Mouse (Mus musculus) CH12.LX (cell line): ENCODE measurements around the gene Mdm4. TPM values are rescaled to one million over a fixed set of nuclear protein-coding genes. Genes with fewer than 3 reads are reported as not detected.

Experiments
- DNase-seq: peaks from one replicate; pipeline ENCODE4 v3.0.0-alpha.2; 2013; ENCODE audit errors: extremely low read depth
- H3K27ac ChIP-seq: 2 replicates; pipeline ENCODE4 v1.5.1; 2012; ENCODE audit warnings: low read depth, mild to moderate bottlenecking, control low read depth, moderate library complexity; ENCODE audit not compliant: insufficient read depth
- H3K27me3 ChIP-seq: replicated peaks from 2 replicates; pipeline ENCODE3; 2012; ENCODE audit warnings: inconsistent platforms
- H3K36me3 ChIP-seq, 2 experiments: replicated peaks in 1 of 2; 2 replicates each; pipeline versions ENCODE3 to v1.6.1; 2012; ENCODE audit warnings: inconsistent platforms in 1 of 2, low read length in 1 of 2, mild to moderate bottlenecking in 1 of 2, mixed read lengths in 1 of 2, moderate library complexity in 1 of 2; ENCODE audit not compliant: control insufficient read depth in 1 of 2, insufficient read depth in 1 of 2
- H3K4me1 ChIP-seq, 2 experiments: 2 replicates each; pipeline ENCODE4 v1.6.1; 2012; ENCODE audit warnings: inconsistent platforms in 1 of 2, moderate library complexity in 1 of 2; ENCODE audit not compliant: insufficient read depth in 2 of 2, control insufficient read depth in 1 of 2
- H3K4me2 ChIP-seq: 2 replicates; pipeline ENCODE4 v1.6.1; 2012; ENCODE audit warnings: low read depth, mild to moderate bottlenecking, control low read depth; ENCODE audit not compliant: poor library complexity, insufficient read depth, severe bottlenecking
- H3K4me3 ChIP-seq, 3 experiments: fragments of 150-350 bp in 1 of 3; sonication (generic) in 1 of 3; replicated peaks in 1 of 3; 2 replicates each; pipeline versions ENCODE3 to v1.5.1; 2011 to 2012; ENCODE audit warnings: low read depth in 2 of 3, low read length in 2 of 3, mild to moderate bottlenecking in 2 of 3, moderate library complexity in 2 of 3, control low read depth in 1 of 3, improper control_type of control experiment in 1 of 3, inconsistent platforms in 1 of 3, mixed read lengths in 1 of 3; ENCODE audit not compliant: poor library complexity in 1 of 3
- H3K79me2 ChIP-seq: replicated peaks from 2 replicates; pipeline ENCODE4 v1.6.1; 2012; ENCODE audit warnings: mild to moderate bottlenecking, moderate library complexity; ENCODE audit not compliant: control insufficient read depth, poor library complexity, insufficient read depth, severe bottlenecking; ENCODE audit errors: extremely low read depth
- H3K9ac ChIP-seq: 2 replicates; pipeline ENCODE4 v1.6.1; 2012; ENCODE audit warnings: low read depth, mild to moderate bottlenecking, control low read depth, moderate library complexity; ENCODE audit not compliant: insufficient read depth
- H3K9me3 ChIP-seq: replicated peaks from 2 replicates; pipeline ENCODE3; 2012; ENCODE audit warnings: low read length, inconsistent platforms, mixed read lengths
- BHLHE40 ChIP-seq: IDR thresholded peaks from 2 replicates; pipeline ENCODE4 v1.6.1; 2011; ENCODE audit warnings: mild to moderate bottlenecking, low read depth, low read length, improper control_type of control experiment
- CHD1 ChIP-seq: IDR thresholded peaks from 2 replicates; pipeline ENCODE4 v1.6.1; 2012; ENCODE audit warnings: low read depth, low read length, improper control_type of control experiment, inconsistent platforms
- CTCF ChIP-seq, 2 experiments: IDR thresholded peaks in 1 of 2; conservative IDR thresholded peaks in 1 of 2; 2 replicates each; pipeline ENCODE4 v1.5.1; 2011 to 2012; ENCODE audit warnings: low read depth in 2 of 2, low read length in 2 of 2, improper control_type of control experiment in 1 of 2, inconsistent platforms in 1 of 2, mild to moderate bottlenecking in 1 of 2, moderate library complexity in 1 of 2
- E2F4 ChIP-seq: IDR thresholded peaks from 2 replicates; pipeline ENCODE4 v1.6.1; 2011; ENCODE audit warnings: low read depth, low read length, improper control_type of control experiment; ENCODE audit not compliant: insufficient replicate concordance
- ELF1 ChIP-seq: IDR thresholded peaks from 2 replicates; pipeline ENCODE4 v1.6.1; 2014; ENCODE audit warnings: low read depth, mild to moderate bottlenecking, inconsistent platforms, low read length, improper control_type of control experiment
- EP300 ChIP-seq: IDR thresholded peaks from 2 replicates; pipeline ENCODE4 v1.6.1; 2011; ENCODE audit warnings: low read length, improper control_type of control experiment
- ETS1 ChIP-seq: conservative IDR thresholded peaks from 2 replicates; pipeline ENCODE4 v1.6.1; 2012; ENCODE audit warnings: low read depth, mild to moderate bottlenecking, inconsistent platforms, low read length, improper control_type of control experiment, moderate library complexity
- GABPA ChIP-seq: IDR thresholded peaks from 2 replicates; pipeline ENCODE4 v1.6.1; 2012; ENCODE audit warnings: low read depth, low read length, improper control_type of control experiment, inconsistent platforms; ENCODE audit not compliant: insufficient replicate concordance
- HCFC1 ChIP-seq: IDR thresholded peaks from 2 replicates; pipeline ENCODE4 v1.6.1; 2012; ENCODE audit warnings: low read depth, mild to moderate bottlenecking, inconsistent platforms, low read length, improper control_type of control experiment
- IRF4 ChIP-seq: IDR thresholded peaks from 2 replicates; pipeline ENCODE4 v1.6.1; 2014; ENCODE audit warnings: low read depth, mild to moderate bottlenecking, inconsistent platforms, low read length, improper control_type of control experiment
- JUN ChIP-seq: IDR thresholded peaks from 2 replicates; pipeline ENCODE4 v1.6.1; 2011; ENCODE audit warnings: low read depth, mild to moderate bottlenecking, low read length, improper control_type of control experiment, moderate library complexity; ENCODE audit not compliant: insufficient read depth
- KAT2A ChIP-seq: IDR thresholded peaks from 2 replicates; pipeline ENCODE4 v1.6.1; 2012; ENCODE audit warnings: low read length, improper control_type of control experiment, inconsistent platforms; ENCODE audit not compliant: insufficient replicate concordance
- MAX ChIP-seq: IDR thresholded peaks from 2 replicates; pipeline ENCODE4 v1.6.1; 2011; ENCODE audit warnings: low read length, improper control_type of control experiment
- MAZ ChIP-seq: IDR thresholded peaks from 2 replicates; pipeline ENCODE4 v1.6.1; 2012; ENCODE audit warnings: low read depth, mild to moderate bottlenecking, inconsistent platforms, low read length, improper control_type of control experiment, moderate library complexity
- MXI1 ChIP-seq: IDR thresholded peaks from 2 replicates; pipeline ENCODE4 v1.6.1; 2011; ENCODE audit warnings: mild to moderate bottlenecking, low read depth, low read length, improper control_type of control experiment
- MYC ChIP-seq: IDR thresholded peaks from 2 replicates; pipeline ENCODE4 v1.6.1; 2011; ENCODE audit warnings: low read depth, mild to moderate bottlenecking, improper control_type of control experiment, low read length
- NELFE ChIP-seq: IDR thresholded peaks from 2 replicates; pipeline ENCODE4 v1.6.1; 2011; ENCODE audit warnings: low read depth, low read length, improper control_type of control experiment
- NRF1 ChIP-seq: IDR thresholded peaks from 2 replicates; pipeline ENCODE4 v1.6.1; 2014; ENCODE audit warnings: low read depth, mild to moderate bottlenecking, inconsistent platforms, low read length, improper control_type of control experiment, moderate library complexity
- POLR2A ChIP-seq: IDR thresholded peaks from 2 replicates; pipeline ENCODE4 v1.6.1; 2011; ENCODE audit warnings: low read depth, mild to moderate bottlenecking, improper control_type of control experiment, low read length
- POLR2AphosphoS2 ChIP-seq: IDR thresholded peaks from 2 replicates; pipeline ENCODE4 v1.6.1; 2011; ENCODE audit warnings: low read depth, low read length, improper control_type of control experiment
- RAD21 ChIP-seq: IDR thresholded peaks from 2 replicates; pipeline ENCODE4 v1.6.1; 2011; ENCODE audit warnings: low read depth, mild to moderate bottlenecking, low read length, improper control_type of control experiment, moderate library complexity
- RCOR1 ChIP-seq: conservative IDR thresholded peaks from 2 replicates; pipeline ENCODE4 v1.6.1; 2012; ENCODE audit warnings: low read depth, mild to moderate bottlenecking, inconsistent platforms, low read length, improper control_type of control experiment
- SIN3A ChIP-seq: IDR thresholded peaks from 2 replicates; pipeline ENCODE4 v1.6.1; 2012; ENCODE audit warnings: low read length, improper control_type of control experiment, inconsistent platforms
- SMC3 ChIP-seq: IDR thresholded peaks from 2 replicates; pipeline ENCODE4 v1.6.1; 2011; ENCODE audit warnings: low read depth, low read length, improper control_type of control experiment
- UBTF ChIP-seq: IDR thresholded peaks from 2 replicates; pipeline ENCODE4 v1.6.1; 2012; ENCODE audit warnings: low read depth, mild to moderate bottlenecking, inconsistent platforms, low read length, improper control_type of control experiment, moderate library complexity
- ZKSCAN1 ChIP-seq: IDR thresholded peaks from 2 replicates; pipeline ENCODE4 v1.6.1; 2012; ENCODE audit warnings: low read depth, inconsistent platforms, low read length, improper control_type of control experiment, borderline replicate concordance
- ZMIZ1 ChIP-seq: IDR thresholded peaks from 2 replicates; pipeline ENCODE4 v1.6.1; 2012; ENCODE audit warnings: low read depth, mild to moderate bottlenecking, inconsistent platforms, low read length, improper control_type of control experiment
- ZNF384 ChIP-seq: IDR thresholded peaks from 2 replicates; pipeline ENCODE4 v1.6.1; 2012; ENCODE audit warnings: low read depth, low read length, improper control_type of control experiment, inconsistent platforms
- dilution Hi-C: fragments of 300-500 bp; cut with MboI; formaldehyde crosslinking; loops from 2 replicates; pipeline ENCODE4 v1.14.3; 2020; ENCODE audit warnings: low sequenced_read_pairs; ENCODE audit not compliant: extremely low pct_unique_long_range_greater_than_20kb, extremely low pct_ligation_motif_present
- in situ Hi-C: fragments of 300-500 bp; cut with MboI; formaldehyde crosslinking; loops from 3 replicates; pipeline ENCODE4 v1.14.3; 2019; ENCODE audit warnings: low sequenced_read_pairs, low pct_ligation_motif_present, low pct_unique_long_range_greater_than_20kb, mixed read lengths
- polyA plus RNA-seq: library from polyadenylated mRNA; unstranded; fragments of >175 nt; gene quantifications from 2 replicates; pipeline ENCODE4 v1.2.1, GENCODE M21; 2012; ENCODE audit warnings: low read depth; ENCODE audit not compliant: insufficient read length
- total RNA-seq, 2 experiments: library from RNA; depleted of rRNA; stranded (reverse); fragments of 300-350 nt in 1 of 2; fragments of >200 nt in 1 of 2; gene quantifications; 2 replicates each; pipeline ENCODE4 v1.2.3; 2012 to 2014

Mdm4 gene
- total and polyA plus RNA-seq, 3 experiments, result 66.5 to 107 (median 78.9) TPM

DNA sequence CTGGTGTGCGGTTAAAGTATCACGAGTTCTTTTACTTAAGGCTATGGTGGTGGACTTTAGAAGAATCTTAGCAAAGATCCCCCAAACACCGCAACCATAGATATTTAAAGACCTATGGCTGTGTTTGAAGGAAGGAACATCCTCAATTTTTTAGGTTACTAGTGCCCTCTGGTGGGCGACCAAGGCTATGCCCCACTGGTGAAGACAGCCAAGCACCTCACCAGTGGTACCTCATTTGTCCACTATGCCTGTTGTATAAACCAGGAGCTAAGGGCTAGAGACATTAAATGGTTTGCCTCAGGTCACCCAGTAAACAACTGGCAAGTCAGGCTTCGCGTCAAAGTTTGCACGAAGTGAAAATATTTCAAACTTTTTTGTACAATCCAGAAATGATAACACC lies 47.6 kb downstream of the Mdm4 start:
- TF ChIP-seq JUN (no peak), E2F4 (no peak), UBTF (no peak), CHD1 (no peak), SIN3A (no peak), POLR2AphosphoS2 (peak; percentile 23; the same call in 1 of the 2 replicates), NRF1 (no peak), MYC (no peak), POLR2A (no peak), BHLHE40 (no peak), ZNF384 (no peak), SMC3 (peak; percentile 19; the same call in 1 of the 2 replicates), ZKSCAN1 (no peak), CTCF (conservative IDR thresholded peaks at IDR 0.05 in 1 of 2, IDR thresholded peaks at IDR 0.05 in 1 of 2; ENCODE audit: low read depth in 2 of 2, low read length in 2 of 2) (peak; percentile 66 to 67; a peak in 3 of 4 replicates), RCOR1 (no peak), ZMIZ1 (no peak), EP300 (no peak), HCFC1 (no peak), MAX (no peak), KAT2A (no peak), ETS1 (no peak), MXI1 (no peak), RAD21 (peak; percentile 19), ELF1 (no peak), GABPA (no peak), MAZ (no peak), NELFE (no peak), IRF4 (no peak)
- dilution Hi-C loops, result no loop called here

More for the DNA sequence above, 47.6 kb downstream of the Mdm4 start:
- 0 out of 4 replicates have a peak, but pooled peaks cover 0 to 4% of the 10 kb centered on the region in 2 experiments for H3K4me1 ChIP-seq
- H3K79me2 ChIP-seq, result no peaks in the 10 kb centered on the region
- H3K9ac ChIP-seq, result no peak overlapping the region
- H3K4me3 ChIP-seq, result no peak overlapping the region
- H3K36me3 ChIP-seq, result peaks cover 71 to 92% of the 10 kb centered on the region in 2 experiments
- H3K27me3 ChIP-seq, result no peaks in the 10 kb centered on the region
- peak; percentile 55 for DNase-seq
- H3K27ac ChIP-seq, result no peak overlapping the region
- no peak overlapping the region for H3K4me2 ChIP-seq
- H3K9me3 ChIP-seq, result no peaks in the 10 kb centered on the region
- in situ Hi-C loops, result no loop called here
